Mouse (Mus musculus) CH12.LX (cell line): ENCODE data around the gene Chd9. TPM values are rescaled to one million over a fixed set of nuclear protein-coding genes. Genes with fewer than 3 reads are reported as not detected.

Source experiments
- DNase-seq: peaks from one replicate; pipeline ENCODE4 v3.0.0-alpha.2; 2013; ENCODE audit errors: extremely low read depth
- H3K27ac ChIP-seq: 2 replicates; pipeline ENCODE4 v1.5.1; 2012; ENCODE audit warnings: low read depth, mild to moderate bottlenecking, control low read depth, moderate library complexity; ENCODE audit not compliant: insufficient read depth
- H3K27me3 ChIP-seq: replicated peaks from 2 replicates; pipeline ENCODE3; 2012; ENCODE audit warnings: inconsistent platforms
- H3K36me3 ChIP-seq, 2 experiments: replicated peaks in 1 of 2; 2 replicates each; pipeline versions ENCODE3 to v1.6.1; 2012; ENCODE audit warnings: inconsistent platforms in 1 of 2, low read length in 1 of 2, mild to moderate bottlenecking in 1 of 2, mixed read lengths in 1 of 2, moderate library complexity in 1 of 2; ENCODE audit not compliant: control insufficient read depth in 1 of 2, insufficient read depth in 1 of 2
- H3K4me1 ChIP-seq, 2 experiments: 2 replicates each; pipeline ENCODE4 v1.6.1; 2012; ENCODE audit warnings: inconsistent platforms in 1 of 2, moderate library complexity in 1 of 2; ENCODE audit not compliant: insufficient read depth in 2 of 2, control insufficient read depth in 1 of 2
- H3K4me2 ChIP-seq: 2 replicates; pipeline ENCODE4 v1.6.1; 2012; ENCODE audit warnings: low read depth, mild to moderate bottlenecking, control low read depth; ENCODE audit not compliant: poor library complexity, insufficient read depth, severe bottlenecking
- H3K4me3 ChIP-seq, 3 experiments: fragments of 150-350 bp in 1 of 3; sonication (generic) in 1 of 3; replicated peaks in 1 of 3; 2 replicates each; pipeline versions ENCODE3 to v1.5.1; 2011 to 2012; ENCODE audit warnings: low read depth in 2 of 3, low read length in 2 of 3, mild to moderate bottlenecking in 2 of 3, moderate library complexity in 2 of 3, control low read depth in 1 of 3, improper control_type of control experiment in 1 of 3, inconsistent platforms in 1 of 3, mixed read lengths in 1 of 3; ENCODE audit not compliant: poor library complexity in 1 of 3
- H3K79me2 ChIP-seq: replicated peaks from 2 replicates; pipeline ENCODE4 v1.6.1; 2012; ENCODE audit warnings: mild to moderate bottlenecking, moderate library complexity; ENCODE audit not compliant: control insufficient read depth, poor library complexity, insufficient read depth, severe bottlenecking; ENCODE audit errors: extremely low read depth
- H3K9ac ChIP-seq: 2 replicates; pipeline ENCODE4 v1.6.1; 2012; ENCODE audit warnings: low read depth, mild to moderate bottlenecking, control low read depth, moderate library complexity; ENCODE audit not compliant: insufficient read depth
- H3K9me3 ChIP-seq: replicated peaks from 2 replicates; pipeline ENCODE3; 2012; ENCODE audit warnings: low read length, inconsistent platforms, mixed read lengths
- BHLHE40 ChIP-seq: IDR thresholded peaks from 2 replicates; pipeline ENCODE4 v1.6.1; 2011; ENCODE audit warnings: mild to moderate bottlenecking, low read depth, low read length, improper control_type of control experiment
- CHD1 ChIP-seq: IDR thresholded peaks from 2 replicates; pipeline ENCODE4 v1.6.1; 2012; ENCODE audit warnings: low read depth, low read length, improper control_type of control experiment, inconsistent platforms
- CHD2 ChIP-seq: IDR thresholded peaks from 2 replicates; pipeline ENCODE4 v1.6.1; 2011; ENCODE audit warnings: low read length, improper control_type of control experiment
- CTCF ChIP-seq, 2 experiments: IDR thresholded peaks in 1 of 2; conservative IDR thresholded peaks in 1 of 2; 2 replicates each; pipeline ENCODE4 v1.5.1; 2011 to 2012; ENCODE audit warnings: low read depth in 2 of 2, low read length in 2 of 2, improper control_type of control experiment in 1 of 2, inconsistent platforms in 1 of 2, mild to moderate bottlenecking in 1 of 2, moderate library complexity in 1 of 2
- E2F4 ChIP-seq: IDR thresholded peaks from 2 replicates; pipeline ENCODE4 v1.6.1; 2011; ENCODE audit warnings: low read depth, low read length, improper control_type of control experiment; ENCODE audit not compliant: insufficient replicate concordance
- ELF1 ChIP-seq: IDR thresholded peaks from 2 replicates; pipeline ENCODE4 v1.6.1; 2014; ENCODE audit warnings: low read depth, mild to moderate bottlenecking, inconsistent platforms, low read length, improper control_type of control experiment
- EP300 ChIP-seq: IDR thresholded peaks from 2 replicates; pipeline ENCODE4 v1.6.1; 2011; ENCODE audit warnings: low read length, improper control_type of control experiment
- GABPA ChIP-seq: IDR thresholded peaks from 2 replicates; pipeline ENCODE4 v1.6.1; 2012; ENCODE audit warnings: low read depth, low read length, improper control_type of control experiment, inconsistent platforms; ENCODE audit not compliant: insufficient replicate concordance
- HCFC1 ChIP-seq: IDR thresholded peaks from 2 replicates; pipeline ENCODE4 v1.6.1; 2012; ENCODE audit warnings: low read depth, mild to moderate bottlenecking, inconsistent platforms, low read length, improper control_type of control experiment
- IRF4 ChIP-seq: IDR thresholded peaks from 2 replicates; pipeline ENCODE4 v1.6.1; 2014; ENCODE audit warnings: low read depth, mild to moderate bottlenecking, inconsistent platforms, low read length, improper control_type of control experiment
- JUN ChIP-seq: IDR thresholded peaks from 2 replicates; pipeline ENCODE4 v1.6.1; 2011; ENCODE audit warnings: low read depth, mild to moderate bottlenecking, low read length, improper control_type of control experiment, moderate library complexity; ENCODE audit not compliant: insufficient read depth
- JUND ChIP-seq: conservative IDR thresholded peaks from 2 replicates; pipeline ENCODE4 v1.6.1; 2011; ENCODE audit warnings: low read depth, low read length, improper control_type of control experiment
- KAT2A ChIP-seq: IDR thresholded peaks from 2 replicates; pipeline ENCODE4 v1.6.1; 2012; ENCODE audit warnings: low read length, improper control_type of control experiment, inconsistent platforms; ENCODE audit not compliant: insufficient replicate concordance
- MAFK ChIP-seq: IDR thresholded peaks from 2 replicates; pipeline ENCODE4 v1.6.1; 2011; ENCODE audit warnings: low read length, improper control_type of control experiment; ENCODE audit not compliant: insufficient replicate concordance
- MAX ChIP-seq: IDR thresholded peaks from 2 replicates; pipeline ENCODE4 v1.6.1; 2011; ENCODE audit warnings: low read length, improper control_type of control experiment
- MAZ ChIP-seq: IDR thresholded peaks from 2 replicates; pipeline ENCODE4 v1.6.1; 2012; ENCODE audit warnings: low read depth, mild to moderate bottlenecking, inconsistent platforms, low read length, improper control_type of control experiment, moderate library complexity
- MEF2A ChIP-seq: IDR thresholded peaks from 2 replicates; pipeline ENCODE4 v1.6.1; 2014; ENCODE audit warnings: low read depth, mild to moderate bottlenecking, inconsistent platforms, low read length, improper control_type of control experiment, borderline replicate concordance
- MXI1 ChIP-seq: IDR thresholded peaks from 2 replicates; pipeline ENCODE4 v1.6.1; 2011; ENCODE audit warnings: mild to moderate bottlenecking, low read depth, low read length, improper control_type of control experiment
- MYC ChIP-seq: IDR thresholded peaks from 2 replicates; pipeline ENCODE4 v1.6.1; 2011; ENCODE audit warnings: low read depth, mild to moderate bottlenecking, improper control_type of control experiment, low read length
- NELFE ChIP-seq: IDR thresholded peaks from 2 replicates; pipeline ENCODE4 v1.6.1; 2011; ENCODE audit warnings: low read depth, low read length, improper control_type of control experiment
- NRF1 ChIP-seq: IDR thresholded peaks from 2 replicates; pipeline ENCODE4 v1.6.1; 2014; ENCODE audit warnings: low read depth, mild to moderate bottlenecking, inconsistent platforms, low read length, improper control_type of control experiment, moderate library complexity
- PAX5 ChIP-seq: IDR thresholded peaks from 2 replicates; pipeline ENCODE4 v1.6.1; 2012; ENCODE audit warnings: low read length, inconsistent platforms, mixed read lengths
- POLR2A ChIP-seq: IDR thresholded peaks from 2 replicates; pipeline ENCODE4 v1.6.1; 2011; ENCODE audit warnings: low read depth, mild to moderate bottlenecking, improper control_type of control experiment, low read length
- POLR2AphosphoS2 ChIP-seq: IDR thresholded peaks from 2 replicates; pipeline ENCODE4 v1.6.1; 2011; ENCODE audit warnings: low read depth, low read length, improper control_type of control experiment
- RAD21 ChIP-seq: IDR thresholded peaks from 2 replicates; pipeline ENCODE4 v1.6.1; 2011; ENCODE audit warnings: low read depth, mild to moderate bottlenecking, low read length, improper control_type of control experiment, moderate library complexity
- RCOR1 ChIP-seq: conservative IDR thresholded peaks from 2 replicates; pipeline ENCODE4 v1.6.1; 2012; ENCODE audit warnings: low read depth, mild to moderate bottlenecking, inconsistent platforms, low read length, improper control_type of control experiment
- SIN3A ChIP-seq: IDR thresholded peaks from 2 replicates; pipeline ENCODE4 v1.6.1; 2012; ENCODE audit warnings: low read length, improper control_type of control experiment, inconsistent platforms
- SMC3 ChIP-seq: IDR thresholded peaks from 2 replicates; pipeline ENCODE4 v1.6.1; 2011; ENCODE audit warnings: low read depth, low read length, improper control_type of control experiment
- TBP ChIP-seq: conservative IDR thresholded peaks from 2 replicates; pipeline ENCODE4 v1.6.1; 2011; ENCODE audit warnings: low read depth, low read length, improper control_type of control experiment
- TCF12 ChIP-seq: IDR thresholded peaks from 2 replicates; pipeline ENCODE4 v1.6.1; 2014; ENCODE audit warnings: low read depth, mild to moderate bottlenecking, inconsistent platforms, low read length, improper control_type of control experiment
- UBTF ChIP-seq: IDR thresholded peaks from 2 replicates; pipeline ENCODE4 v1.6.1; 2012; ENCODE audit warnings: low read depth, mild to moderate bottlenecking, inconsistent platforms, low read length, improper control_type of control experiment, moderate library complexity
- USF1 ChIP-seq: IDR thresholded peaks from 2 replicates; pipeline ENCODE4 v1.6.1; 2014; ENCODE audit warnings: low read depth, mild to moderate bottlenecking, inconsistent platforms, low read length, improper control_type of control experiment
- USF2 ChIP-seq: conservative IDR thresholded peaks from 2 replicates; pipeline ENCODE4 v1.6.1; 2011; ENCODE audit warnings: low read depth, low read length, improper control_type of control experiment
- ZC3H11A ChIP-seq: IDR thresholded peaks from 2 replicates; pipeline ENCODE4 v1.6.1; 2012; ENCODE audit warnings: low read depth, mild to moderate bottlenecking, inconsistent platforms, low read length, improper control_type of control experiment
- ZKSCAN1 ChIP-seq: IDR thresholded peaks from 2 replicates; pipeline ENCODE4 v1.6.1; 2012; ENCODE audit warnings: low read depth, inconsistent platforms, low read length, improper control_type of control experiment, borderline replicate concordance
- ZMIZ1 ChIP-seq: IDR thresholded peaks from 2 replicates; pipeline ENCODE4 v1.6.1; 2012; ENCODE audit warnings: low read depth, mild to moderate bottlenecking, inconsistent platforms, low read length, improper control_type of control experiment
- ZNF384 ChIP-seq: IDR thresholded peaks from 2 replicates; pipeline ENCODE4 v1.6.1; 2012; ENCODE audit warnings: low read depth, low read length, improper control_type of control experiment, inconsistent platforms
- dilution Hi-C: fragments of 300-500 bp; cut with MboI; formaldehyde crosslinking; loops from 2 replicates; pipeline ENCODE4 v1.14.3; 2020; ENCODE audit warnings: low sequenced_read_pairs; ENCODE audit not compliant: extremely low pct_unique_long_range_greater_than_20kb, extremely low pct_ligation_motif_present
- in situ Hi-C: fragments of 300-500 bp; cut with MboI; formaldehyde crosslinking; loops from 3 replicates; pipeline ENCODE4 v1.14.3; 2019; ENCODE audit warnings: low sequenced_read_pairs, low pct_ligation_motif_present, low pct_unique_long_range_greater_than_20kb, mixed read lengths
- polyA plus RNA-seq: library from polyadenylated mRNA; unstranded; fragments of >175 nt; gene quantifications from 2 replicates; pipeline ENCODE4 v1.2.1, GENCODE M21; 2012; ENCODE audit warnings: low read depth; ENCODE audit not compliant: insufficient read length
- total RNA-seq, 2 experiments: library from RNA; depleted of rRNA; stranded (reverse); fragments of 300-350 nt in 1 of 2; fragments of >200 nt in 1 of 2; gene quantifications; 2 replicates each; pipeline ENCODE4 v1.2.3; 2012 to 2014

Gene Chd9
- total and polyA plus RNA-seq, 3 experiments, result 12.7 to 188 (median 15.1) TPM

- no peaks in the 10 kb centered on the region for H3K36me3 ChIP-seq
- no peaks in the 10 kb centered on the region for H3K9me3 ChIP-seq
- dilution Hi-C loops, result no loop called here
- H3K4me3 ChIP-seq, result peak overlapping the region; percentile 41 to 46 (median 44)
- H3K27ac ChIP-seq, result 0 out of 2 replicates have a peak overlapping the region, but pooled peaks have one; percentile 9
- peak overlapping the region; percentile 51 for H3K9ac ChIP-seq
- no peaks in the 10 kb centered on the region for H3K27me3 ChIP-seq
- in situ Hi-C loops, result loop anchor here (25.0 kb wide), 1 partner anchor 783 kb away; no protein-coding TSS in a partner anchor
- peaks cover 4 to 34% of the 10 kb centered on the region in 2 experiments; a peak in 3 of 4 replicates for H3K4me1 ChIP-seq
- H3K4me2 ChIP-seq, result peak overlapping the region; percentile 87
- no peaks in the 10 kb centered on the region for H3K79me2 ChIP-seq
- peak; percentile 89 for DNase-seq
- no peak for TF ChIP-seq KAT2A
- peak; percentile 62 for TF ChIP-seq RAD21
- TF ChIP-seq TBP, result 0 out of 2 replicates have a peak, but pooled peaks have one; percentile 57
- TF ChIP-seq MAFK, result no peak
- no peak for TF ChIP-seq CHD1
- TF ChIP-seq MYC, result 0 out of 2 replicates have a peak, but pooled peaks have one; percentile 35
- TF ChIP-seq UBTF, result no peak
- peak; percentile 52 for TF ChIP-seq HCFC1
- peak; percentile 43; the same call in 1 of the 2 replicates for TF ChIP-seq BHLHE40
- no peak for TF ChIP-seq USF1
- TF ChIP-seq POLR2A, result peak; percentile 83
- TF ChIP-seq RCOR1, result no peak; the same call in 1 of the 2 replicates
- TF ChIP-seq MAX, result peak; percentile 3; the same call in 1 of the 2 replicates
- peak; percentile 91 for TF ChIP-seq CHD2
- peak; percentile 52; the same call in 1 of the 2 replicates for TF ChIP-seq IRF4
- TF ChIP-seq TCF12, result peak; percentile 54
- TF ChIP-seq SMC3, result peak; percentile 59
- peak; percentile 72 for TF ChIP-seq NELFE
- TF ChIP-seq EP300, result peak; percentile 19; the same call in 1 of the 2 replicates
- TF ChIP-seq CTCF (conservative IDR thresholded peaks at IDR 0.05 in 1 of 2, IDR thresholded peaks at IDR 0.05 in 1 of 2; ENCODE audit: low read depth in 2 of 2, low read length in 2 of 2), result peak; percentile 21 to 72; a peak in 3 of 4 replicates
- TF ChIP-seq GABPA, result no peak
- no peak for TF ChIP-seq PAX5
- TF ChIP-seq ELF1, result peak; percentile 79
- TF ChIP-seq SIN3A, result peak; percentile 83
- TF ChIP-seq ZMIZ1, result 0 out of 2 replicates have a peak, but pooled peaks have one; percentile 45
- no peak for TF ChIP-seq JUN
- no peak for TF ChIP-seq ZC3H11A
- no peak for TF ChIP-seq JUND
- 0 out of 2 replicates have a peak, but pooled peaks have one; percentile 23 for TF ChIP-seq MEF2A
- TF ChIP-seq E2F4, result no peak
- TF ChIP-seq POLR2AphosphoS2, result peak; percentile 76; the same call in 1 of the 2 replicates
- TF ChIP-seq ZKSCAN1, result no peak
- 0 out of 2 replicates have a peak, but pooled peaks have one; percentile 22 for TF ChIP-seq ZNF384
- TF ChIP-seq MAZ, result peak; percentile 86
- no peak for TF ChIP-seq NRF1
- no peak for TF ChIP-seq USF2
- peak; percentile 57 for TF ChIP-seq MXI1
These were observed 32.9 kb upstream of the Chd9 start for GRCm38 (mm10) chr8:90794990-90795861.
